Mouse (Mus musculus) frontal cortex, postnatal 36 days (tissue): ENCODE data around the gene Ncoa7.
"Not testable (repeated sequence)": the region's sequence is repeated elsewhere in the genome, so short reads cannot be mapped to it uniquely, and the experiment has no call there.

Experiments
- DNase-seq, 2 experiments: peaks; one replicate each; pipeline ENCODE4 v3.0.0; 2022; ENCODE audit warnings: low spot score in 2 of 2

Gene Ncoa7

DNA sequence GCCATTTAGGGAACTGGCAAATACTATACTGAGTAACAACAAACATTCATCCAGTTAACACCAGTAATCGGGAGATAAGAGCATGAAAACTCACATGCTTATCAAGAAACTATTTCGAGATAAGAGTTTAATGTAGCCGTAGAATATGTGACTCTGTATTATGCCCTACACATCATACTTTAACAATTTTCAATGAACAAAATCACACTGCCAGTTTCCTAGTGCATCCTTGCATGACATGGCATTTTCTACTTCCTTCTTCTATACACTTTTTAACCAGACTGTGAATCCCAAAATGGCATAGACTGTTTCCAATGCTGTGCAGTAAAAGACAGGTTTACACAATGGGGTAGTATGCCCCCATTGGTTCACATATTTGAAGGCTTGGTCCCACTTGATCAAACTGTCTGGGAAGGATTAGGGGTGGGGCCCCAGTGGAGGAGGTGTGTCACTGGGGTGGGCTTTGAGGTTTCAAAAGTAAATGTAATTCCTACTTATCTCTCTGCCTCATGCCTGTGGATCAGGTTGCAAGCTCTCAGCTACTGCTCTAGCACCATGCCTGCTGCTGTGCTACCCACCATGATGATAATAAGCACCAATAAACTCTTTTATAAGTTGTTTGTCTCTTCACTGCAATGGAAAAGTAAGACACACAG is 15.3 kb downstream of the Ncoa7 start:
- DNase-seq: no peak

DNA sequence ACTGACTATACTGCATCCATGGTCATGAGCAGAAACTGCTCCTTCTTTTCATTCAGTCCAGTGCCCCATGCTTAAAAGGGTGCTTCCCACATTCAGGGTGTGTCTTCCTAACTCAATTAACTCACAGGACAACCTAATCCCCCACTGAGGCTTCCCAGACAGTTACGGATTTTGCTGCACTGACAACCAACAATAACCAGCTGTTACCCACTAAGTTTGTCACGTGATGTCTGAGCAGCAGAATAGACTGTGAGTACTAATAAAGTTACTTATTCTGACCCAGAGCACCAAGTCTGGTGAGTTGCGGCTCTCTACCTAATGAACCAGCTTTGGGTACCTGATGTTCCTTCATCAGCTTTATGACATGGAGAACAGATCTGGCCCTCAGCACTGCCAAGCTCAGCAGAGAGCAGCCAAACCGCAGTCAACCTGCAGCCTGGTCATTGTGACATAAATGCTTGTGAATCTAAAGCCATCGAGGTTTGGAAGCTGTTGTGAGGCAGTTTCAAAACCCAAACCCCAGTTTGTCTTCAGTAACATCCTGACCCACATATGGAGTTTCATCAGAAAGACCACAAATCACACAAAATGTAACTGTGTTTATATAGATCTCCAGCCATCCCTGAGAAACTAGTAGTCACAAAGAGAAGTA is 16.9 kb downstream of the Ncoa7 start:
- DNase-seq: no peak

DNA sequence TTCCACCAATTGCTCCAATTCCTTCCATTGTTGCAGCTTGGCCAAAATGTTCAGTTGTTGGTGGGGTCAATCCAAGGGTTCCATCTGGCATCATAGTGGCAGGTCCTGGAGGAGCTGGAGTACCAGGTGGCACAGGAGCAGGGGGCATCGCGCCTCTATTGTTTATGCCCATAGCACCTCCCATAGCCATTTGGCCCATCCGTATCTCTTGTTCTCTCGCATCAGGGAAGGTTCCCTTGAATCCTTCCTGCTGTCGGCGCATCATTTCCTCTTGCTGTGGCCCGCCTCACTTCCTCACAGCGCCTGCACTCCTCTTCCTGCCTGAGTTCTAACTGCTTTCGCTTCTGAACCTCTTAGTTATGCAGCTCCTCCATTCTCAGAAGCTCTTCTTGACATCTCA is 22.2 kb downstream of the Ncoa7 start:
- DNase-seq: not testable (repeated sequence)

DNA sequence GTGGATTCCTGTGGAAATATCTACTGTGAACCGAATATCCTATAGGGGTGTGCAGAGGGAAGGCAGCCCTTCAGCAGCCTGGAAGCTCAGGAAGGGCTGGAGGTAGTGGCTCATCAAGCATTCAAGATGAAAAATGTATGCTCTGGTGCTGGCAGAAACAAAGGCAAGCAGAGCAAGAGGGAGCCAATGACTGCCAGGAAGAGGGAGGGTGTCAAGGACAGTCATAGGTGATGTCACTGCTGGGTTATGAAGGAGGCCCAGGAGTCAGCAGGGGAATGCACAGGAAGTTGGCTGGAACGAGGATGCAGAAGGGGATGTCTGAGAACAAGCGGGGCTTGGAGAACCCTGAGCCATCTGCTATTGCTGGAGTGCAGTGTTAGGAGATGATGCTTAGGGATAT is 24.9 kb downstream of the Ncoa7 start:
- DNase-seq: no peak

DNA sequence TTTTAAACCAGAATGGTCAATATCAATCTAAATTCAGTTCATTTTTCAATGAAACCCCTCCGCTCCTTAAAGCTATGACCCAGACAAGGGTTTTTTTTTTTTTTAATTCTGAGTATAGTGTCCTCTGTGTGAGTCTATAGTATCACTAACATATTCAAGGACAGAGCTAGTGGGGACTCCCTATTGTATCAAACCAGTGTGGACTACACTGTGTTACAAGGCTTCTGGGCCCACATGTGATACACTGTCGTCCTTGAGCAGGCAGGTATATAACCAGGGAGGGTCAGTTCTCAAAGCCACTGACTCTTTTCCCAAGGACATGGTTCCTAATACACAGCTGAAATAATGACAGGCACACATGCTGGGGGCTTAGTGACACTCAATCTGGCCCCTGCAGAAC is 27.1 kb downstream of the Ncoa7 start:
- no peak for DNase-seq

DNA sequence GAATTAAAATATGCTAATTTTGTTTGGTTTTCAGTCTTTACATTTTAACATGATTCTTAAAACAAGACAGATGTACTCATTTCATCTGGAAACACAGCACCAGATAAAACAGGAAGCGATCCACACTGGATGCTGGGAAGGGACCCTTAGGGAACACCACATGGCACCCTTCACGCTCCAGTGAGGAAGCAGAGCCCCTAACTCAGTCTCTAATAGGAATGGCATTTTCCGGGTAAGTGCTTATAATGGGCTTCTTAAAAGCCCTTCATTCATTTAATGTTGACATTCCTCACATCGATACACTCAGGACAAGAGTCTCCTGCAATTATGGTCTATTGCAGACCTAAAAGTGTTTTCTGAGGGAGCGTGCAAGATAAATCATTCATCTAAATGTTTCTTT is 27.6 kb downstream of the Ncoa7 start:
- no peak for DNase-seq

DNA sequence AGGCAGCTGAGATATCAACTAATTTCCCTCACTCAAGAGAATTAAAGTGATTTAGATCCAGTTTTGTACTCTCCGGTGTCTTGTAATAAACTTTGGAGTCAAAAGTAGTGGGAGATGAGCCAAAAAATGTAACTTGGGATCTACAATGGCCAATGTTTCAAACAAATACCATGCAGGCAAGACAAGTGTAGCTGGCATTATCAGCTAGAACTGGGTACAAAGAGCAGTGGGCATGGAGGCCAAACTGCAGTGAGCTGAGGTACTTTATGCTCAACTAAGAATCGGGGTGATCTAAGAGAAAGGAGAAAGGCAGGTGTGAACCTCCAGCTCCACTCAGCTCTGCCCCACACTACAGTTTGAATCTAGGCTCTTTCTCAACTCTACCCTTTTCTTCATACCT is 28.7 kb downstream of the Ncoa7 start:
- no peak for DNase-seq

DNA sequence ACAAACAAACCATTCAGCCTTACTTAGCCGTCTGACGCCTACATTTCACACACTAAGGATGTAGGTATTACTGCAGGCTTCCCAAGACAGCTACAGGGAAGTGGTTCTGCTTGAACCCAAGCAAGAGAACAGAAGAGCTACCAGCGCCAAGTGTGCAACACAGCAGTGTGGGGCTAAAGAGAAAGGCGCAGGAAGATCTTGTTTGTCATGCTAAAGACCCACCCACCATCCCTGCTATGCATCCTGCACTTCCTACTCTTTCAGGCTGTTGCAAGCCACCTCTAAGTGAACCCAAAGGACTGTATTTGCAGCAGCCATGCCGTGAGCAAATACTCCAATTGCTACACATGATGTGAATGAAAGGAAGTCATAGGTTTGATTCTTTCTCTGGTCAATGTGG is 29.9 kb downstream of the Ncoa7 start:
- no peak for DNase-seq

DNA sequence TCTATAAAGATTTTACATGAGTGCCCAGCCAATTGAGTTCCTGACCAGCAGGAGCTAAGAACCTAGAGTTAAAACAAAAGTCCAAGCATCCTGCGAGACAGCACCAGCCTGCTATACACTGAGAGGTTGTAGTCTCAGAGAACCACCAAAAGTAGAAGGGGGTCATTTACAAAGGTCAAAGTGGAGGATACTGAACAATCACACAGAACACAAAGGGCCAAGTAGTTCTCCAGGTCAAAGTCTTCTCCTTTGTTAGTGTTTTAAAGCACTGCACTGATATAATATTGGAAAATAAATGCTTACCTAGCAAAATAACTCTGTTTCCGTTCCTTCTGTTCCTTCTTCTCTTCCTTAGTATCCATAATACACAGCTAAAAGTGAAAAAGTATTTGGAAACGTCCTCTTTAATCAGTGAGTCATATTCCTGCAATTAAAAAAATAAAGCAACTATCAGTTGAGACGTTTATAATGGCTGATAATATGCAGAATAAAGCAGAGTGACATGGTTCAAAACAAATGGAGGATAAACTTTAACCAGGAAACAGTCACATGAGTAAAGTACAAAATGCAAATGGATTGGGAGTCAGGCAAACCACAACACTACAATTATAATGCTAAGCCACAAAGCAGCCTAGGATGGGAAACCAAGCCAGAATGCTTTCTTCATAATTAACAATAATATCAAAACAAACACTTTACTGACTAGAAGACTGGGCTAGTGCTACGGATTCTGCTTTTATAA is 31.5 kb downstream of the Ncoa7 start:
- DNase-seq: no peak

DNA sequence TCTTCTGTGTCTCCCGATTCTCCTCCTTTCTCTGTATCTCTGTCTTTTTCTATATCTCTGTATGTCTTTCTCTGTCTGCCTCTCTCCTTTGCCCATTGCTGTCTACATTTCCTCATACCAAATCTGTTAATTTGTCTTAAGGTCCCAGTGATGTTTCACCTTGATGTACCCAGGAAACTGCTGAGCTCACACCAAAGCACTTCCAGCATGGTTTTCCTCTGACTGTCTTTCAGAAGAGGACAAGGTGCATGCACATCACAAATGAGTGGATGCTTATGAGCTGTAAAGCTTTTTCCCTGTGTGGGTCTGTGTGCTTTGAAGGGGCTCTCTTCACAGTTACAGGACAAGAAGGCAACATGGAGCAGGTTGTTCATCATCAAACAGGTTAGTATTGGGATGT is 34.3 kb downstream of the Ncoa7 start:
- no peak for DNase-seq

DNA sequence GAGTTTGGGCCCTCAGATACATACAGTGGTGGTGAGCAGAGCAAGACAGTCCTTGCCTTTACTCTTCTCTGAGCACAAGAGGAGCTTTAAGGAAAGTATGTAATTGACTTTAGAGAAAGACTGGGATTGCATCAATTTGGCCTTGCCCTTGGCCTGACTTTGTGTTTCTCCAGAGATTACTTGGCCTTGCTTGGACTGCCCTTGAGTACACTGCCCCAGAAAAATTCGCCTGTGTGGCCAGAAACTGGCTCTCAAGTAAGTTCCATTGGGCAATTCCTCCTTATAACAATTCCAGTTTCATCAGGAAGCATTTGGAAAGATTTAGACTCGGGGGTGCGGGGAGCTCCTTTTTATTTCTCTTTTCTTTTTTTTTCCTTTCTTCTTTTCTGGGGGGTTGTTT is 34.9 kb downstream of the Ncoa7 start:
- DNase-seq: no peak

DNA sequence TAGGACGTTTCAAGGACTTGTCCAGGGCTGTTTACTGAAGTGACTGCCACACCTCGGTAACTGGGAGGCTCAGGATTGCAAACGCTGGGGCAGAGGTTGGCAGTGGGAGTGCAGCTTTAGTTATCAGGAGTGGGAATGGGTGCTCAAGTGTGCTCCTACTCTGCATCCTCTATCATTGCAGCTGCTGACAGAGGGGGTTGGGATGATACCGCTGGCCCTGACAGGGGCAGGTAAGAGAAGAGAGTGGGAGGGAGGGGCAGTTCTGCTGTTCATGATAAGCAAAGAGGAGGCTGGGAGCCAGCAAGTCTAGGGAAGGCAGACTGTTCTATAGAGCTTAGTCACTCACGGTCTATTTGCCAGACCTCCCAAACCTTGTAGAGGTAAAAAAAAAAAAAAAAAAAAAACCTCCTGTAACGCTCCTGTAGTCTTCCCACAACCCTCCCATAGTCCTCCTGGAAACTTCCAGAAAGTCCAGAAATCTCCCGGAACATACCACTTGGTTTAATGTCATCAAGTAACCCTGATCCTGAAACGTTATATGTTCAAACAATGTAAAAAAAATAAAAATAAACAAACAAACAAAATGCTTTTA is 39.9 kb downstream of the Ncoa7 start:
- DNase-seq: no peak

DNA sequence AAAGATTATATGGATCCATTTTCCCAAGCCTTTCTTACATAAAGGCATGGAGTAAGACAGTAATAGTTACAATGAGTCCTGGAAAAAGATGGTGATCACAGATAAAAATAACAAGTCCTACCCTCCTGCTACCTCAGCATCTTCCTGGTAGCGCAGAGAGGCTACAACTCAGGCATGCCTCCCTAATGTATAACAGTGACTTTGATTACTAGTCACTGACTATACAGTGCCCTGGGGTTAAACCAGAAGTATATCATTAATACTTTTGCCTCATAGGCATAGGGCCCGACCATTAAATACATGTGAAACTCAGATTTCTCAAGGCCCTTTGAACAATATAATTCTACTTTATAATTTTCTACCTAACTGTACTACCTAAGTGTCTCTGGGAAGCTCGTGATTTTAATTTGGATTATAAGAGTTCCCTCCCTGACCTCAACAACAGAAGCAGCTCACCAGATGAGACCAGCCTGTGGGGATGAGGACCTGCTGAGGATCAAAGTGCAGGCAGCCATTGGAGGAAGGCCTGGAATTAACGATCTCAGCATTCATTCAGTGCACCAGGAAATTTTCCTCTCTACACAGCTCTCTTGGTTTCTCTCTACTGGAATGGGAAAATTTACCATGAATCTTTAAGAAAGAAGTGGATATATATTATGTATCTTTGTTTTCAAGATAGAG is 40.7 kb downstream of the Ncoa7 start:
- no peak for DNase-seq

DNA sequence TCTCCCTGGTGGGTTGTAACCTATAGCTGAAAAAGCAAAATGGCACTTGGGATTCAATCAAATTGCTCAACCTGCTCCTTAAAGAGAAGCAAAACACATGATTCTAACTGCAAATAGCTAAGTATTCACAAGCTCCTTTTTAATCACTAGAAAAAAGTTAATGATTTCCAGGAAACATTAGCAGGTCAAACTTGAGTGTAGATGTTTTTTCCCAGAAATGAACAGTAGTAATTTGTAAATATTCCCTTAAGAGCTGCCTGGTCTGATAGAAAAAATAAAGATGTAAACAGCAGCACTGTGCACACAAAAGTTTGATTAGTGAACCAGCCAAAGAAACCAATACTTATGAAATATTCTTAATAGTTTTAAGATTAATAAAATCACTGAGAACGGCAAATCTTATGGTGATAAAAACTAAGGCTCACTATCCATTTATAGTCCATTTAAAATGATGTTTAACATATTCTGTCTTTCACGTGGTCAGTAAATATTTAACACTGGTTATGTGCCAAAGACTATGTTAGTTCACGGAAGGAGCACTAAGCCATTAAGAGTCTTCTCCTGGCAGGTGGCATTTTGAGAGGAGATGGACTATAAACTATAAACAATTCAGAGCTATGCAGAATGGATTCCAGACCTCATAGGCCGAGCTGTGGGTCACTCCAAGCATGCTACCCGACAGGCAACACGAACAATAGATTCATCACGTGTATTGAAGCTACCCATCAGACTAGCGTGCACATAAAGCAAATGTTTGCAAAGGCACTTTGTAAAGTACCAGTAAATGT is 43.6 kb downstream of the Ncoa7 start:
- DNase-seq: no peak

DNA sequence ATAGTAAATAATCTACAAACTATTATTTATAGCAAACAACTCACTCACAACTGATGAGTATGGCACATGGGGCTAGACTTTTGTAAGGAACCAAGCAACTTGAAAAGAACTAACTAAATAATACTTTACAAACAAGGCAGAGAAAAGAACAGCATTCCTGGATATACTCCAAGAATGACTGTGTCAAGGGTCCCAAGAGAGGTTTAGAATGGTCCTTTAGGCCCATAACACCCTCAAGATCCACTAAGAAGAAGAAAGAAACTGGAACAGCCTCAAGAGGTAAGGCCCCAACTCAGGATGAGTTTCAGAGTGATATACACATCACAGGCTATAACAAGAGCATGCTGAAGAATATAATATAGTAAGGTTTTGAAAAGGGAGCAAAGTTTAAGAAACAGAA is 47.1 kb downstream of the Ncoa7 start:
- DNase-seq: no peak

DNA sequence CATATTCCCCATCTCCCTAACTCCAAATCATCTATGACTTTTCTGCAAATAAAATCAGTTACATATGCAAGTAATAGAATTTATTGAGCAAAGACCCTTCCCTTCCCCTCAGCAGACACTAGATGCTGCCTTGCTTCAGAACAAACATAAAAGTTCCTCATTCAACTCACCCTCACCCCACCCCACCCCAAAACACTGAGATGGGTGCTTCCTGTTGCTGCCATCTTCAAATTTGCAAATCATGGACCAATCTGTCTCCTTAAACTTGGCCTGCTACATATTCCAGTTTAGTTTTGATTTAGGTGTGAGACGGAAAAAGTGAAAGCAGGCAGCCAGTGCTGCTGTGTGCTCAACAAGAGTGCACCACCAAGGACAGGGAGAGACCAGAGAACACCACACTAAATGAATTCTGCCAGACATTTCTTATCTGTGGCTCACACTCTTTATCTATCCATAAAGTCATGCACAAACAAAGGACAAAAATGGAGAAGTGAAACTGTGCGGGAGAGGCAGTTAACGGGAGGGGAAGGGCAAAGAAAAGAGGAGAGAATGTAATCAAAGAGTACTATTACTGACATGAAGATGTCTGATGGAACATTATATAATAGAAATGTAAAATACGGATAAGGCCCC is 48.2 kb downstream of the Ncoa7 start:
- DNase-seq: no peak

DNA sequence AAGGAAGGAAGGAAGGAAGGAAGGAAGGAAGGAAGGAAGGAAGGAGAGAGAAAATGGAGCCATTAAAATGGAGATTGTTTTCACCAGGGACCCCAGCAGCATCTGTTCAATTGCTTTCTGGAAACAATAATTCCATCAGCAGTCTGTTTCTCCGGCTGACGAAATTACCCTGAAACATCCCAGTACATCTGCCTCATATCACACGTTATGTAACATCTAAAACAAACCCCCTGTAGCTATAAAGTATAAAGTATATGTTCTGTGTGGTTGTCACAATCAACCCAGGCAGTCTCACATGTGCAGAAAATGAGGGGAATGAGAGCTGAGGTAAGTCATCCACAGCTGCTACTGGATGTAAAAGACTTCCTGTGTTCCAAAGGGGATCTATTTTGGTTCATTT is 49.0 kb downstream of the Ncoa7 start:
- no peak for DNase-seq

DNA sequence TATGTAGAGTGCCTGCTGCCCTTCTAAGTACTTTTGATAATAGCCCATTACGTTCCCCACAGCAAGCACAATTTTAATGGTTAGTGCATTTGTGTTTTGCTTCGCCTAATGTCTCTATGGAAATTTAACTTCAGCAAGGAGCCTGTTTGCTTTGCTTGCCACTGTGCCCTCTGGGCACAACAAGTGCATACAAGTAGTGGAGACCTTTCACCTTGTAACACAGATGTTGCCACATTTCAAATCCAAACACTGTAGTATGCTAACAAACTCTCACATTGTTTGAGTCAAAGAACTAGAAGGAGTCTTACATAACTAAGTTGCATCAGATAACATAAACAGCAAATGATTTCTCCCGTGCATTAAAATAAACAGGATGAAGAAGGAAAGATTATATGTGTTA is 50.6 kb downstream of the Ncoa7 start:
- DNase-seq: no peak

DNA sequence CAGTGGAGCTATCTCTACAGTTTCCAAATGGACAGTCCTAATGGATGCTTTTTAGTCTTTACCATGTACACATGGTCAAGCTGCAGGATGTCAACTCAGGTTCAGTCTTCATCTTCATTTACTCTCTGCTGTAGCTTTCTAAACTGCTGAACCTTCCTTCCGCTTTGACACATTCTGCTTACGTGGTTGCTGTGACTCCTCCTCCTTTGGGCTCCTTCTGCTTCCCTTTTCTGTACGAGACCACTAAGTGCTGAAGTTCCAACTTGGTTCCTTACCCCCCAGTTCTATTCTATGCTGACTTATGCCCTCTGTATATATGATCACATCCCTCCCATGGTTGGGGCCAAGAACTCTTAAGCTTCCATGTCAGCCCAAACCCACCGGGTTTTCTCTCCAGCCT is 51.5 kb downstream of the Ncoa7 start:
- no peak for DNase-seq

DNA sequence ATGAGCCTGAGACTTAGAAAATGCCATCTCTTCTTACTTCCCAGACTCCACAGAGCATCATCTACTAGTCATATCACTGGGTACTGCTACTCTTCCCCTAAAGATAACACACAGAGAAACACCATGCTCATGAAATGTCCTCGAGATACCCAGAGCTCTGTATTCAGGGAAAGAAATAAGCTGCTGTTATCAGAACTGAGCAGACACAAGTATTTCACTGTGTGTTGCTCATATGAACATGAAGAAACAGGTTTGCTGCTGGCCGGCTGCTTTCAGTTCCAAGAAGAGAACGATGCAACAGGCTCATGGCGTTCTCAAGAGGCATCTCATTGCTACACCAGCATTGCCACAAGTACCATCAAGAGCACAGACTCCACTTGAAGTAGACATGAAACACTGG is 53.3 kb downstream of the Ncoa7 start:
- DNase-seq: no peak
